Mouse (Mus musculus) cerebellum, adult 11-12 months (tissue): Measurements from ENCODE around the gene Unkl.

Source experiments
- DNase-seq: peaks from one replicate; pipeline ENCODE4 v3.0.0; 2022

The Unkl gene

DNA sequence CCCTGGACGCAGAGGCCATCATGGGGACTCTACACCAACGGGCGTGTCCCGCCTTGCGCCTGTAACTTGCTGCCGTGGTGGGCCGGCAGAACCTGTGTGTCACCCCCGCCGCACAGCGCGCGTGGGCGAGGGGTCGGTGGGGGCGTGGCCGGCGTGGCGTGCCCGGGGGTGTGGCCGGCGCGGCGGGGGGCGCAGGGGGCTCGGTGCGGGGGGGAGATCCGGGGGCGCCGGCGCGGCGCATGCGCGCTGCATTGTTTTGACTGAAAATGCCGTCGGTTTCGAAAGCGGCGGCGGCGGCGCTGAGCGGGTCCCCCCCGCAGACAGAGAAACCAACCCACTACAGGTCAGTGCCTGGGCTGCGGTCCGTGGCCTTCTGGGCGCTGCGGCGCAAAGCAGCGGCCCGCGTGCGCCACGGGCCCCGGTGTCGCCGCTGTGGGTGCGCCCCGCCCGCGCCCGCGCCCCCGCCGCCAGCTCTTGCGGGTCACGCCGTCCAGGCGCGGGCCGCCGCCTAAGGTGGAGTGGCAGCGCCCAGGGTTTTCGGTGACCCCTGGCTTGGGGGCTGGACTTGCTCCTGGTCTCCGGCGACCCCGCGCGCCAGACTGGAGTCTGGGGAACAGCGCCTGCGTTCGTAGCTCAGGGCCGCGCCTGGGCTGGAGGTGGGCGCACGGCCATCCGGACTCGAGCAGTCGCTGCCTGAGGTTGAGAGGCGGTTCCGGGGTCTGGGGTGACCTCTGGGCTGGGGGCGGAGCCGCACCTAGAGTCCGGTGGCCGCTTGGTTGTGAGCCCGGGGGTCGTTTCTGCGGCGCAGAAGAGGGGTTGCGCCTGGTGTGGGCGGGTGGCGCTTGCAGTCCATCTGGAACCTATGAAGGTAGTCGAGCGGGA, at the start of gene Unkl:
Gene Unkl (plus strand): TSS at position 248 of the 882 bp plus-strand sequence.
- DNase-seq = peak; percentile 57

DNA sequence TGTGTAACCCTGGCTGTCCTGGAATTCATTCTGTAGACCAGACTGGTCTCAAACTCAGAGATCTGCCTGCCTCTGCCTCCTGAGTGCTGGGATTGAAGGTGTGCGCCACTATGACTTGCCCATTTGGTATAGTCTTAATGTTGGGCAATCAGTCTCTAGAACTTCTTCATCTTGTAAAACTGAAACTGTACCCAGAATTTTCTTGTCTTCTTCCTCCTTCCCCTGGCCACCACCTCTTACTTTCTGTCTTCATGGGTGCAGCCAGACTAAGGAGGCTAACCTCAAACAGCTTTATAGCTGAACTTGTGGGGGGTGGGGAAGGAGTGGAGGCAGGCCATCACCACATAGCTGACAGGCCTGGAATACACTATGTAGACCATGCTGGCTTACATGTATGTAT, 49.4 kb upstream of the Unkl start:
- no peak for DNase-seq

DNA sequence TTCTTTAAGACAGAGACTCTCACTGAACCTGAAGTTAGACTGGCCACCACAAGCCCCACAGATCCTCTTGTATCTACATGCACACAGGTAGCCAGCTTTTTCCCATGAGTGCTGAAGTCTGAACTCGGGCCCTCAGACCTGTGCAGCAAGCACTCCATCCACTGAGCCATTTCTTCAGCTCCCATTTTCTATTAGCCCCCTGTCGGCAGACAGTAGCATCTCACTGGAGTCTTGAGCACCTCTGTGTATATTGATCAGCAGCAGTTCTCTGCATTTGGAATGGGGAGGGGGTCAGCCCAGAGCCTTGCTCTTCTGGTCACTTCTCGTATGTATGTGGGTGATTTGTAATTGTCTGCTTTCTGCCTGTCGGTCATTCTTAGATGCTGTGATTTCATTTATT, 48.2 kb upstream of the Unkl start:
- DNase-seq = no peak

GRCm38 (mm10) chr17:25162161-25162560, 26.0 kb upstream of the Unkl start, which contains the start of gene Ccdc154:
Ccdc154 (plus strand) TSS chr17:25162461.
- DNase-seq = no peak

DNA sequence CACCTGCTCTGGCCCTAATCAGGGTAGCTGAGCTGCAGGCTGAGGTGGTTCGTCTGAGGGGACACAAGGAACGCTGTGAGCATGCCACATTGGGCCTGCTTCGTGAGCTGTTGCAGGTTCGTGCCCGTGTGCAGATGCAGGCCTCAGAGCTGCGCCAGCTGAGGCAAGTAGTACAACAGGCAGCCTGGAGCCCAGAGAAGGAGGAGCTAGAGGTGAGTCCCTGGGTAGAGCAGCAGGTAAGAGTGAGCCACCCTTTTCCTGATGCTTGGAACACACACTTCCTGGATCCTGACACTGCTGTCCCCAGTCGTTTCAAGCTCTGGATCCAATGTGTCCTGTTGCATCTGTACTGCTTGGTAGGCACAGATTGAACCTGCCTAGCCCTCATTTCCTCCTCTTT, 24.8 kb upstream of the Unkl start:
- no peak for DNase-seq

DNA sequence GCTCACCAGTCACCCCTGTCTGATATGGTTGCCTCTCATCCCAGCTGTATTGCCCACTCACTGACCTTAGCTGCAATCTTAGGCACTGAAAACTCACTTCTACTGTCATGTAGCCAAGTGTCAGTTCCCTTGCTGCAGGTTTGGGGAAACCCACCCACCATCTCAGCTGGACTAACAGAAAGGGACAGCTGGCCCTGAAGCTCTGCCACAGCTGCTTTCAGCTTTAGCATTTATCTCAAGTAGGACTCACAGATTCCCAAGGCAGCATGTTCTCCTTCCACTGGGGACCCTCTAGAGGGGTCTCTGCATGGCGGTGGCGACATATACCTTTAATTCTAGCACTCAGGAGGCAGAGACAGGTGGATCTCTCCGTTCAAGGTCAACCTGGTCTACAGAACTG, 23.4 kb upstream of the Unkl start:
- no peak for DNase-seq

GRCm38 (mm10) chr17:25165970-25166671, 22.1 kb upstream of the Unkl start:
- DNase-seq = no peak

GRCm38 (mm10) chr17:25169706-25170105, 18.5 kb upstream of the Unkl start:
- no peak for DNase-seq

- no peak for DNase-seq
Observed at GRCm38 (mm10) chr17:25172558-25172957, 15.6 kb upstream of the Unkl start.

- no peak for DNase-seq
Observed at GRCm38 (mm10) chr17:25175411-25175810, 12.8 kb upstream of the Unkl start, which contains the start of gene Gm38655. Gm38655 (minus strand) TSS chr17:25175471.

GRCm38 (mm10) chr17:25183232-25183631, 5.0 kb upstream of the Unkl start:
- no peak for DNase-seq

DNA sequence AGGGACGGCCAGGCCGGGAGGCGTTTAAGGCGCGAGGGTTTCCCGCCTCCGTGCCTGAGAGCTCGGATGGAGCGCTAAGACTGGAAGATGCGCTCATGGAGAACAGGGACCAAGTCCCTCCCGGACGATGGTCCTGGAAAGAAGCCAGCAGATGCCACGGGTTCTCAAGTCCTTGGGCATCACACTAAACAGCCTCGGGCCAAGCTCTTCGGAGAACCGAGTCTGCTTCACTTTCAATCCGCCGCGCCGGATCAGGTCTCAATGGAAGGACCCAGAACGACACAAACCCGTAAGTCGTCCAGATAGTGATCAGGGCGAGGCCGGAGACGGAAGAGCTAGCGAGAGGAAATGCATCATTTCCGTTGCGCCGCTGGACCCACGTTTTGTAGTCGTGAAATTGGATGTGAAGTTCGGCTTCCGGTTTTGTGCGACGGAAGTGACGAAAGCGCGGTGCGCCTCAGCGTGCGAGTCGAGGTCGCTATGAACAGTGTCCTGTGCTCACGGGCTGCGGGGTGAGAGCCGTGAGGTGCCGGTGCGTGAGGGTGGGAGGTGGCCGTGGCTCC, 4.0 kb upstream of the Unkl start, which contains the start of gene BC003965:
Gene BC003965 (plus strand): TSS at position 426 of the 563 bp plus-strand sequence.
- peak; percentile 97 for DNase-seq

DNA sequence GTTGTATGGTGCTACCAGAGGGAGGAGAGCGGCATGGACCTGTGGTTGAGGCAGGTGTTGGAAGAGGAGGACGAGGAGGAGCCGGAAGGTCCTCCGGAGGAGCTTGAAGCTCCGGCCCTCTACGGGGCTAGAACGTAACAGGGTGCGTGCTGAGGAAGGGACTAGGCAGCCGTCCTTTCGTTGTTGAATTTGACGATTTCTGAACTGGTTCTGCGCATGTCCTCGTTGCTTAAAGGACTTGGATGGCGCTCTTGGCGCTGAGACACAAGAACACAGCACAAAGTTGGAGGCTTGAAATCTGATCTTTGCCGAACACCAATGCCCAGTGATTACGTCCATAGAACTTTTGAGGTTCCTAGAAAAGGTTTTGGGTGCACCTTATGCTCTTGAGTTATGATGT, 3.2 kb upstream of the Unkl start:
- DNase-seq = no peak

DNA sequence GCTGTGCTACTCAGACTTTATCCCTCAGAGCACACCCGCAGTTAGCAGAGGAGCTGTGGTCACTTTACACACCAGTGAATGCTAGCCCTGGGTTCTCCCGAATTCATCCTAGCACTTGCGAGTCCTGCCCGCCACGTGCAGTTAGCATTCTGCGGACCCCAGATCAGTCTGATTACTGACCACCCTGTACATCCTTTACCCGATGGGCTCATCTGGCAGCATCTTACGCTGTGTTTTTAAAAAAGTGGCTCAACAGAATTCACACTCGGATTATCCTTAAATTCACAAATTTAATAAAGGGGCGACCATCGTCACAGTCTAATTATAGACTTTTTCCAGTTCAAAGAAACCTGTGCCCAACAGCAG, 430 bp upstream of the Unkl start:
- no peak for DNase-seq

DNA sequence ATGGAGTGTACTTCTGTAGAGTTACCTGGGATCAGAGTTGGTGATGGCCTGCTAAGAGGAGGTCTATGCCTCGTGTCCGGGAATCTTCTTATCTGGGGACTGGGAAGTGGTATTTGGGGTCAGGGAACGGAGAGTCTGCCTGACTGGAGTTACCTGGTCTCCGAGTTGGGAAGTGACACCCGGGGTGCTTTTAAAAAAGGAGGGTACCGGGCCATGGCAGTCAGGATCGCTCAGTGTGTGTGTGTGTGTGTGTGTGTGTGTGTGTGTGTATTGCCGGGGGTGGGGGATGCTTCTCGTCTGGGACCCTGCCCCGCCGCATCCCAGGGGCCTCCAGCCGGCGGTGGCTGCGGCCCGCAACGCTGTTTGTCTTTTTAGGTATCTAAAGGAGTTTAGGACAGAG, 894 bp downstream of the Unkl start:
- no peak for DNase-seq

DNA sequence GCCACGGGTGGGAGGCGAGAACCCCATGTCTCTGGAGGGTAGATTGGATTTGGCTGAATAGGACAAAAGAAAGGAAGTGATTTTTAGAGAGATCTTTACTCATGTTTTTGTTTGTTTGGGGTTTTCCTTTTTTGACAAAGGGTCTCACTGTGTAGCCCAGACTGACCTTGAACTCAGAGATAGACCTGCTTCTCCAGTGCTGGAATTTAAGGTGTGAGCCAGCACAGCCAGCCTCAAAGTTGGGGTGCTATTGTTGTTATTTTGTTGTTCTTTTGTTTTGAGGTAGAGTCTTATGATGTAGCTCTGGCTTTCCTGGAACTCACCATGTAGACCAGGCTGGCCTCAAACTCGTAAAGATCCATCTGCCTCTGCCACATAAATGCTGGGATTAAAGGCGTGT, 14.2 kb downstream of the Unkl start:
- DNase-seq = no peak

- no peak for DNase-seq
Observed at GRCm38 (mm10) chr17:25210006-25210405, 21.8 kb downstream of the Unkl start.

GRCm38 (mm10) chr17:25210680-25211466, 22.7 kb downstream of the Unkl start:
- peak; percentile 91 for DNase-seq

GRCm38 (mm10) chr17:25211705-25212104, 23.5 kb downstream of the Unkl start:
- no peak for DNase-seq

DNA sequence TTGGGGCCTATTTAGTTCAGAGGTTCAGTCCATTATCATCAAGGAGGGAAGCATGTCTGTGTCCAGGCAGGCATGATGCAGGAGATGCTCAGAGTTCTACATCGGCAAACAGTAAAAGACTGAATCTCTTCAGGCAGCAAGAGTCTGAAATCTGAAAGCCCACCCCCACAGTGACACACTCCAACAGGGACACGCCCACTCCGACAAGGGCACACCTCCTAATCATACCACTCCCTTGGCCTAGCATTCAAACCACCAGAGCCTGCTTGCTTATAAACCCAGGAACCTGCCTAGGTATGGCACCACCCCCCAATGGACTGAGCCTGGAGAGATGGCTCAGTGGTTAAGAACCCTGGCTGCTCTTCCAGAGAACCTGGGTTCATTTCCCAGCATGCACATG, 27.2 kb downstream of the Unkl start:
- no peak for DNase-seq

DNA sequence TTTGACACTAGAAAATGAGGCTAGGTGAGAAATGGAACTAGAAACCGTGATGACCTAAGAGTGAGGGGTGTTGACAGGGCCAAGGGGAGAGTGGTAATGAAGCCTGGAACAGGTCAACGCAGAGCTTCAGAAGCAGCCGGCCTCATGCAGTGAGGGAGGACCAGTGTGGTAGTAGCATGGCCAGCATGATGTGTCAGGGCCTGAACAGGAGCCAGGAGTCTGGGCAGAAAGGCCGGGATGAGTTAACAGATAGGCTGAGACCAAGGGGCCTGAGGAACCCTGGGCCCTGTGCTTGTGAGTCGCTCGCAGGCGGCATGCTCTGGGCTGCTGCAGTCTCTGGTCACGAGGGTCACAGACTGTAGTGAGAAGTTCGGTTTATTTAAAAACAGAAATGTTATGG, 30.8 kb downstream of the Unkl start:
- DNase-seq = peak; percentile 57

- DNase-seq = no peak
Observed at GRCm38 (mm10) chr17:25219492-25220295, 31.5 kb downstream of the Unkl start.
